ENCODE assay signal across 14 mouse cellular contexts in genomic region chr11:67604481-67604880, GRCm38 (mm10).
DNase-seq lines count a peak whose midpoint lies in the region; ATAC-seq lines count a peak whose summit lies in the region.
"Had no signal": no experiment of that assay in that cellular context is flagged by ENCODE, and none has a peak within 500 bp of the region (broad histone marks: within the 10 kb centered on the region; RNA-seq: fewer than 3 reads in every experiment).

No protein-coding gene starts in this region.

- no peaks in the 10 kb centered on the region for H3K27me3 ChIP-seq in midbrain, embryonic 15.5 days (replicated peaks)
- H3K27me3 ChIP-seq: forebrain, embryonic 15.5 days; stomach, embryonic 15.5 days had no signal

- no peaks in the 10 kb centered on the region for H3K9me3 ChIP-seq in midbrain, embryonic 15.5 days
- H3K9me3 ChIP-seq: forebrain, embryonic 15.5 days; stomach, embryonic 15.5 days had no signal

- DNase-seq in layer of hippocampus, adult 8-10 months (ENCODE audit: low spot score in 2 of 2) = peak; percentile 64 to 67
- no peak for DNase-seq in layer of hippocampus, postnatal 36 days
- peak; percentile 23 for DNase-seq in A20 (ENCODE audit: low read depth, low spot score)
- DNase-seq in brain, adult 2 months (ENCODE audit: low read depth, low spot score) = peak; percentile 87
- DNase-seq in kidney, postnatal 4 days = no peak
- no peak for DNase-seq in neural tube, embryonic 10.5 days (ENCODE audit: extremely low spot score, low spot score)
- DNase-seq: adrenal gland, adult 8-10 months; cerebellum, postnatal 36 days; kidney, adult 9 months had no signal

- H3K9ac ChIP-seq in midbrain, embryonic 15.5 days = no peak overlapping the region
- H3K9ac ChIP-seq: forebrain, embryonic 15.5 days; stomach, embryonic 15.5 days had no signal

- 75% methylated on average over 2 of the region's 2 CpGs for WGBS in midbrain, embryonic 15.5 days

- no peak overlapping the region for H3K4me2 ChIP-seq in midbrain, embryonic 15.5 days
- H3K4me2 ChIP-seq: forebrain, embryonic 15.5 days; stomach, embryonic 15.5 days had no signal

- ATAC-seq in neutrophil, adult 5-6 weeks (ENCODE audit: extremely low read depth, insufficient number of reproducible peaks, low FRiP score, poor library complexity, severe bottlenecking) = peak; percentile 86
- no peak for ATAC-seq in midbrain, embryonic 15.5 days (replicated peaks)
- ATAC-seq: forebrain, embryonic 15.5 days had no signal

- H3K4me3 ChIP-seq in midbrain, embryonic 15.5 days = no peak overlapping the region
- H3K4me3 ChIP-seq: forebrain, embryonic 15.5 days; myocyte; stomach, embryonic 15.5 days had no signal

- no peak overlapping the region for H3K27ac ChIP-seq in midbrain, embryonic 15.5 days
- H3K27ac ChIP-seq: forebrain, embryonic 15.5 days; stomach, embryonic 15.5 days had no signal

- no peaks in the 10 kb centered on the region for H3K36me3 ChIP-seq in midbrain, embryonic 15.5 days (replicated peaks)
- H3K36me3 ChIP-seq: forebrain, embryonic 15.5 days; stomach, embryonic 15.5 days had no signal

- peaks cover 19% of the 10 kb centered on the region for H3K4me1 ChIP-seq in midbrain, embryonic 15.5 days

Comparison
In these comparisons a context has a peak if more than half of its experiments do, and no peak if none do; other contexts are left out.
1. DNase-seq: peak in layer of hippocampus, adult 8-10 months (2 of 2), A20 (single experiment) and brain, adult 2 months (single experiment); none in layer of hippocampus, postnatal 36 days (0 of 2), kidney, postnatal 4 days (0 of 2) and neural tube, embryonic 10.5 days (single experiment).